Mouse (Mus musculus): ENCODE results near the gene Agbl3. TPM values are rescaled to one million over a fixed set of nuclear protein-coding genes. Genes with fewer than 3 reads are reported as not detected.
A peak's percentile ranks its signal among the peaks of the same experiment; 100 is the strongest.

Agbl3 gene
- total and polyA plus RNA-seq, 2 experiments from 2014 or later, result 20.7 to 23.3 TPM

- no peak for DNase-seq (ENCODE audit: low spot score)
- H3K27me3 ChIP-seq (ENCODE audit: insufficient read depth, low read length), result no peaks in the 10 kb centered on the region
- peaks cover 2% of the 10 kb centered on the region; the same call in 1 of the 2 replicates for H3K36me3 ChIP-seq (ENCODE audit: insufficient read depth, low read length)
- no peak overlapping the region for H3K9ac ChIP-seq (replicated peaks; ENCODE audit: low read length, poor library complexity, severe bottlenecking)
- no peak overlapping the region for H3K27ac ChIP-seq (ENCODE audit: low read depth, low read length)
- H3K4me2 ChIP-seq (ENCODE audit: low read depth, low read length, poor library complexity, severe bottlenecking), result no peak overlapping the region
- H3K9me3 ChIP-seq (ENCODE audit: low read length), result no peaks in the 10 kb centered on the region
- H3K4me1 ChIP-seq (ENCODE audit: insufficient read depth, low read length), result no peaks in the 10 kb centered on the region
- 72% methylated on average over 2 of the region's 2 CpGs for WGBS
- no peak for ATAC-seq (ENCODE audit: low FRiP score)
- no peak overlapping the region for H3K4me3 ChIP-seq (ENCODE audit: low read depth, low read length)
- TF ChIP-seq CTCF (IDR thresholded peaks at IDR 0.05), result no peak
These were observed 3.1 kb upstream of the Agbl3 start for GRCm38 (mm10) chr6:34777094-34777493.

GRCm38 (mm10) chr6:34777981-34778668, 2.1 kb upstream of the Agbl3 start:
- no peaks in the 10 kb centered on the region for H3K27me3 ChIP-seq (ENCODE audit: insufficient read depth, low read length)
- H3K4me2 ChIP-seq (ENCODE audit: low read depth, low read length, poor library complexity, severe bottlenecking), result no peak overlapping the region
- H3K9me3 ChIP-seq (ENCODE audit: low read length), result no peaks in the 10 kb centered on the region
- TF ChIP-seq CTCF (IDR thresholded peaks at IDR 0.05), result peak; percentile 24; the same call in 1 of the 2 replicates
- no peaks in the 10 kb centered on the region for H3K36me3 ChIP-seq (ENCODE audit: insufficient read depth, low read length)
- no peaks in the 10 kb centered on the region for H3K4me1 ChIP-seq (ENCODE audit: insufficient read depth, low read length)
- H3K27ac ChIP-seq (ENCODE audit: low read depth, low read length), result no peak overlapping the region
- no peak overlapping the region for H3K9ac ChIP-seq (replicated peaks; ENCODE audit: low read length, poor library complexity, severe bottlenecking)
- ATAC-seq (ENCODE audit: low FRiP score) (no peak), DNase-seq (ENCODE audit: low spot score) (no peak)
- WGBS, result 65% methylated on average over 10 of the region's 10 CpGs
- no peak overlapping the region for H3K4me3 ChIP-seq (ENCODE audit: low read depth, low read length)

GRCm38 (mm10) chr6:34780943-34781289, 684 bp downstream of the Agbl3 start:
- no peak for ATAC-seq (ENCODE audit: low FRiP score)
- Histone ChIP-seq H3K4me2 (ENCODE audit: low read depth, low read length, poor library complexity, severe bottlenecking) (peak overlapping the region; percentile 62), H3K9me3 (ENCODE audit: low read length) (no peaks in the 10 kb centered on the region), H3K4me1 (ENCODE audit: insufficient read depth, low read length) (no peaks in the 10 kb centered on the region), H3K9ac (replicated peaks; ENCODE audit: low read length, poor library complexity, severe bottlenecking) (peak overlapping the region; percentile 94), H3K27ac (ENCODE audit: low read depth, low read length) (peak overlapping the region; percentile 100), H3K36me3 (ENCODE audit: insufficient read depth, low read length) (peaks cover 4% of the 10 kb centered on the region; the same call in 1 of the 2 replicates), H3K27me3 (ENCODE audit: insufficient read depth, low read length) (no peaks in the 10 kb centered on the region), H3K4me3 (ENCODE audit: low read depth, low read length) (peak overlapping the region; percentile 59)
- no peak for TF ChIP-seq CTCF (IDR thresholded peaks at IDR 0.05)
- DNase-seq (ENCODE audit: low spot score), result no peak
- 4% methylated on average over 13 of the region's 13 CpGs for WGBS

GRCm38 (mm10) chr6:34782493-34782892, 2.3 kb downstream of the Agbl3 start:
- no peak for ATAC-seq (ENCODE audit: low FRiP score)
- H3K36me3 ChIP-seq (ENCODE audit: insufficient read depth, low read length), result peaks cover 5% of the 10 kb centered on the region; the same call in 1 of the 2 replicates
- 94% methylated on average over 1 of the region's 1 CpGs for WGBS
- DNase-seq (ENCODE audit: low spot score), result no peak
- H3K4me3 ChIP-seq (ENCODE audit: low read depth, low read length), result no peak overlapping the region
- H3K9ac ChIP-seq (replicated peaks; ENCODE audit: low read length, poor library complexity, severe bottlenecking), result no peak overlapping the region
- no peaks in the 10 kb centered on the region for H3K4me1 ChIP-seq (ENCODE audit: insufficient read depth, low read length)
- H3K9me3 ChIP-seq (ENCODE audit: low read length), result no peaks in the 10 kb centered on the region
- no peak overlapping the region for H3K27ac ChIP-seq (ENCODE audit: low read depth, low read length)
- H3K4me2 ChIP-seq (ENCODE audit: low read depth, low read length, poor library complexity, severe bottlenecking), result no peak overlapping the region
- no peaks in the 10 kb centered on the region for H3K27me3 ChIP-seq (ENCODE audit: insufficient read depth, low read length)
- TF ChIP-seq CTCF (IDR thresholded peaks at IDR 0.05), result no peak

GRCm38 (mm10) chr6:34796881-34797280, 16.6 kb downstream of the Agbl3 start:
- H3K9me3 ChIP-seq (ENCODE audit: low read length), result no peaks in the 10 kb centered on the region
- H3K27me3 ChIP-seq (ENCODE audit: insufficient read depth, low read length), result no peaks in the 10 kb centered on the region
- H3K4me1 ChIP-seq (ENCODE audit: insufficient read depth, low read length), result no peaks in the 10 kb centered on the region
- no peak overlapping the region for H3K4me2 ChIP-seq (ENCODE audit: low read depth, low read length, poor library complexity, severe bottlenecking)
- H3K4me3 ChIP-seq (ENCODE audit: low read depth, low read length), result no peak overlapping the region
- no peak overlapping the region for H3K9ac ChIP-seq (replicated peaks; ENCODE audit: low read length, poor library complexity, severe bottlenecking)
- no peak for TF ChIP-seq CTCF (IDR thresholded peaks at IDR 0.05)
- no peak for DNase-seq (ENCODE audit: low spot score)
- H3K27ac ChIP-seq (ENCODE audit: low read depth, low read length), result no peak overlapping the region
- ATAC-seq (ENCODE audit: low FRiP score), result no peak
- 84% methylated on average over 3 of the region's 3 CpGs for WGBS
- no peaks in the 10 kb centered on the region for H3K36me3 ChIP-seq (ENCODE audit: insufficient read depth, low read length)

GRCm38 (mm10) chr6:34797887-34798286, 17.7 kb downstream of the Agbl3 start:
- 74% methylated on average over 3 of the region's 3 CpGs for WGBS
- H3K9ac ChIP-seq (replicated peaks; ENCODE audit: low read length, poor library complexity, severe bottlenecking), result no peak overlapping the region
- no peak for ATAC-seq (ENCODE audit: low FRiP score)
- no peak overlapping the region for H3K4me2 ChIP-seq (ENCODE audit: low read depth, low read length, poor library complexity, severe bottlenecking)
- no peaks in the 10 kb centered on the region for H3K9me3 ChIP-seq (ENCODE audit: low read length)
- DNase-seq (ENCODE audit: low spot score), result no peak
- no peak overlapping the region for H3K27ac ChIP-seq (ENCODE audit: low read depth, low read length)
- H3K4me3 ChIP-seq (ENCODE audit: low read depth, low read length), result no peak overlapping the region
- H3K27me3 ChIP-seq (ENCODE audit: insufficient read depth, low read length), result no peaks in the 10 kb centered on the region
- TF ChIP-seq CTCF (IDR thresholded peaks at IDR 0.05), result no peak
- no peaks in the 10 kb centered on the region for H3K4me1 ChIP-seq (ENCODE audit: insufficient read depth, low read length)
- H3K36me3 ChIP-seq (ENCODE audit: insufficient read depth, low read length), result no peaks in the 10 kb centered on the region
